Mouse (Mus musculus): ENCODE measurements around the gene Tspo2. TPM values are rescaled to one million over a fixed set of nuclear protein-coding genes. Genes with fewer than 3 reads are reported as not detected.

The Tspo2 gene
- polyA plus RNA-seq, 1 experiment from 2014 or later = 3.0 TPM

- WGBS = under 1% methylated on average over 13 of the region's 13 CpGs
- Histone ChIP-seq H3K4me2 (peak overlapping the region; percentile 51), H3K9me3 (no peaks in the 10 kb centered on the region), H3K4me3 (peak overlapping the region; percentile 87), H3K4me1 (peaks cover 23% of the 10 kb centered on the region), H3K27me3 (no peaks in the 10 kb centered on the region), H3K36me3 (peaks cover 24% of the 10 kb centered on the region), H3K9ac (peak overlapping the region; percentile 61), H3K27ac (peak overlapping the region; percentile 100)
- ATAC-seq (ENCODE audit: insufficient number of reproducible peaks, low FRiP score, low TSS enrichment, low read depth) = 0 out of 2 replicates have a peak, but pooled peaks have one; percentile 4
These were observed 41.0 kb downstream of the Tspo2 start for GRCm38 (mm10) chr17:48410299-48410785.

- peaks cover 23% of the 10 kb centered on the region for H3K4me1 ChIP-seq
- peak within 1 kb of the TSS; percentile 100 for H3K27ac ChIP-seq
- H3K9me3 ChIP-seq = no peaks in the 10 kb centered on the region
- no peaks in the 10 kb centered on the region for H3K27me3 ChIP-seq
- peak within 1 kb of the TSS; percentile 87 for H3K4me3 ChIP-seq
- H3K9ac ChIP-seq = peak within 1 kb of the TSS; percentile 99
- ATAC-seq (ENCODE audit: insufficient number of reproducible peaks, low FRiP score, low TSS enrichment, low read depth) = peak; percentile 98
- under 1% methylated on average over 84 of the region's 84 CpGs for WGBS
- H3K36me3 ChIP-seq = peaks cover 17% of the 10 kb centered on the region
- peak within 1 kb of the TSS; percentile 60 for H3K4me2 ChIP-seq
These were observed 41.7 kb downstream of the Tspo2 start, which contains the start of the genes Nfya and Oard1 for GRCm38 (mm10) chr17:48409380-48410298. Gene Nfya (minus strand): TSS chr17:48409906. Gene Oard1 (plus strand): TSS chr17:48410014.

- H3K27ac ChIP-seq = peak overlapping the region; percentile 100
- peak overlapping the region; percentile 87 for H3K4me3 ChIP-seq
- H3K9me3 ChIP-seq = no peaks in the 10 kb centered on the region
- H3K4me1 ChIP-seq = peaks cover 23% of the 10 kb centered on the region
- peak overlapping the region; percentile 99 for H3K9ac ChIP-seq
- no peaks in the 10 kb centered on the region for H3K27me3 ChIP-seq
- WGBS = under 1% methylated on average over 46 of the region's 47 CpGs
- 0 out of 2 replicates have a peak, but pooled peaks have one; percentile 2 for ATAC-seq (ENCODE audit: insufficient number of reproducible peaks, low FRiP score, low TSS enrichment, low read depth)
- H3K4me2 ChIP-seq = peak overlapping the region; percentile 60
- peaks cover 10% of the 10 kb centered on the region; the same call in 1 of the 2 replicates for H3K36me3 ChIP-seq
These were observed 42.6 kb downstream of the Tspo2 start for GRCm38 (mm10) chr17:48408526-48409291.

DNA sequence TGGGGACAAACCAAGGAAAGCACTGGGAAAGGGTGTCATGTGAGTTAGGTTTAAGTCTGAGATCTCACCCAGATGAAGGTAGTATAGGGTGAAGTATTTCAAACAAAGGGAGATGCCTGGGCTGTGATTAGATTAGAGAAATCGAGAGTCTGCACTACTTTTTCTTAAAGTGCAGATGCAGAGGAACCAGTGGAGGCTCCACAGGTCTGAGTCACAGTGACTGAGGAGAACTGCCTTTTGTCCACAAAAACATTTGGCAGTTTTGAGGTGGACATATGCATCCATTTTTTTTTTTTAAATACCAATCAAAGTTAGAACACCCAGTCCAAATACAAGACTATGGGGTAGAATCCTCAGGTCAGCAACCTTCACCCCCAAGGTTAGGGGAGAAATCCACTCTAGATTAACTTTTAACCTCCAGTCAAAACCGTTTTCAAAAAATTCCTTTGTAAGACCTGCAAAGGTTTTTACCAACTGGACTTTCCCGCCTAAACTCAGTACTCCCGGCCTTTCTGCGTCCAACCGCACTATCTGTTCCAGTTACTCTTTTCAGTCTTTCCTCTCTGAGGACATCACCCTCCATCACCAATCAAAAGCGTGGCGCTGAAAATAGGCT is 43.3 kb downstream of the Tspo2 start:
- peaks cover 6% of the 10 kb centered on the region; the same call in 1 of the 2 replicates for H3K36me3 ChIP-seq
- H3K4me1 ChIP-seq = peaks cover 23% of the 10 kb centered on the region
- no peaks in the 10 kb centered on the region for H3K27me3 ChIP-seq
- H3K9me3 ChIP-seq = no peaks in the 10 kb centered on the region
- peak overlapping the region; percentile 100 for H3K27ac ChIP-seq
- WGBS = 8% methylated on average over 8 of the region's 8 CpGs
- peak overlapping the region; percentile 99 for H3K9ac ChIP-seq
- peak overlapping the region; percentile 87 for H3K4me3 ChIP-seq
- ATAC-seq (ENCODE audit: insufficient number of reproducible peaks, low FRiP score, low TSS enrichment, low read depth) = no peak
- peak overlapping the region; percentile 60 for H3K4me2 ChIP-seq

GRCm38 (mm10) chr17:48407154-48407553 is 44.2 kb downstream of the Tspo2 start:
- H3K36me3 ChIP-seq = 0 out of 2 replicates have a peak, but pooled peaks cover 1% of the 10 kb centered on the region
- no peak overlapping the region for H3K9ac ChIP-seq
- peaks cover 23% of the 10 kb centered on the region for H3K4me1 ChIP-seq
- ATAC-seq (ENCODE audit: insufficient number of reproducible peaks, low FRiP score, low TSS enrichment, low read depth) = no peak
- H3K4me3 ChIP-seq = no peak overlapping the region; the same call in 1 of the 2 replicates
- 83% methylated on average over 4 of the region's 4 CpGs for WGBS
- H3K27me3 ChIP-seq = no peaks in the 10 kb centered on the region
- H3K4me2 ChIP-seq = no peak overlapping the region
- no peaks in the 10 kb centered on the region for H3K9me3 ChIP-seq
- H3K27ac ChIP-seq = no peak overlapping the region

GRCm38 (mm10) chr17:48404706-48405105 is 46.6 kb downstream of the Tspo2 start:
- Histone ChIP-seq H3K4me3 (no peak overlapping the region), H3K9ac (no peak overlapping the region), H3K4me2 (no peak overlapping the region), H3K27me3 (no peaks in the 10 kb centered on the region), H3K27ac (no peak overlapping the region), H3K36me3 (peaks cover 10% of the 10 kb centered on the region), H3K4me1 (peaks cover 18% of the 10 kb centered on the region), H3K9me3 (no peaks in the 10 kb centered on the region)
- no peak for ATAC-seq (ENCODE audit: insufficient number of reproducible peaks, low FRiP score, low TSS enrichment, low read depth)
- WGBS = 92% methylated on average over 1 of the region's 1 CpGs

DNA sequence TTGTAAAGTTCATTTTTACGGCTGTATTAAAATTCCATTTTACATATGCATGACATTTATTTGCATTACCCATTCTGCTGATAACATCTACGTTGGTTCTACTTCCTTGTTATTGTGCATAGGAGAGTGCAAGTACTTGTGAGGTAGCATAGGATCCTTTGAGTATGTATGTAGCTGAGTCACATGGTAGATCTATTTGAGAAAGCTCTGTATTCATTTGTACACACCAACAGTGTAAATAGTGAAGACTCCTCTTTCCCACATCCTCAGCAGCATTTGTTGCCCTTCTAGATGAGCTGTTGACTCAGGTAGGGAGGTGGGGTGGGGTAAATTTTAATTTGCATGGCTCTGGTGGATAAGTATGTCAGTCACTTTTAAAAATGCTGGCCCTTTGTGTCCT is 47.5 kb downstream of the Tspo2 start:
- no peak overlapping the region for H3K4me3 ChIP-seq
- H3K27me3 ChIP-seq = no peaks in the 10 kb centered on the region
- H3K27ac ChIP-seq = no peak overlapping the region
- H3K9me3 ChIP-seq = no peaks in the 10 kb centered on the region
- H3K4me2 ChIP-seq = no peak overlapping the region
- H3K9ac ChIP-seq = no peak overlapping the region
- no peak for ATAC-seq (ENCODE audit: insufficient number of reproducible peaks, low FRiP score, low TSS enrichment, low read depth)
- 72% methylated on average over 2 of the region's 2 CpGs for WGBS
- peaks cover 18% of the 10 kb centered on the region for H3K4me1 ChIP-seq
- peaks cover 18% of the 10 kb centered on the region for H3K36me3 ChIP-seq

DNA sequence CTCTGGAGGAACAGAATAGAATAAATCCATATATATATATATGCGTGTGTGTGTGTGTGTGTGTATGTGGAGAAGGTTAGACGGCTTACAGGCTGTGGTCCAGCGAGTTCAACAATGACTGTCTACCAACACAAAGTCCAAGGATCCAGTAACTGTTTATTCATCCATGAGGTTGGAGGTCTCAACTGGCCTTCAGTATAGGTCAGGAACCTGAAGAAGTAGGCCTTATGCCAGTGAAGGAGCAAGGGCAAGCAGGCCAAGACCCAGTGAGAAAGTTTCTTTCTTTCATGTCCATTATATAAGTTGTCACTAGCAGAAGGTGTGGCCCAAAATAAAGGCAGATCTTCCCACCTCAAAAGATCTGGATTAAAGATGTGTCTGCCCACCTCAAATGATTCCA is 48.6 kb downstream of the Tspo2 start:
- ATAC-seq (ENCODE audit: insufficient number of reproducible peaks, low FRiP score, low TSS enrichment, low read depth) = no peak
- Histone ChIP-seq H3K9ac (no peak overlapping the region), H3K4me1 (peaks cover 12% of the 10 kb centered on the region), H3K27ac (no peak overlapping the region), H3K4me3 (no peak overlapping the region), H3K4me2 (no peak overlapping the region), H3K36me3 (peaks cover 29% of the 10 kb centered on the region), H3K9me3 (no peaks in the 10 kb centered on the region), H3K27me3 (no peaks in the 10 kb centered on the region)
- 85% methylated on average over 3 of the region's 3 CpGs for WGBS

- no peak overlapping the region for H3K27ac ChIP-seq
- peaks cover 3% of the 10 kb centered on the region; the same call in 1 of the 2 replicates for H3K4me1 ChIP-seq
- no peak overlapping the region for H3K4me3 ChIP-seq
- H3K9ac ChIP-seq = no peak overlapping the region
- no peaks in the 10 kb centered on the region for H3K9me3 ChIP-seq
- H3K4me2 ChIP-seq = no peak overlapping the region
- H3K27me3 ChIP-seq = no peaks in the 10 kb centered on the region
- peaks cover 38% of the 10 kb centered on the region for H3K36me3 ChIP-seq
- WGBS = 84% methylated on average over 4 of the region's 4 CpGs
- ATAC-seq (ENCODE audit: insufficient number of reproducible peaks, low FRiP score, low TSS enrichment, low read depth) = no peak
These were observed 49.6 kb downstream of the Tspo2 start for GRCm38 (mm10) chr17:48401710-48402109.
